Comparison of ENCODE assay signal across 19 mouse cellular contexts in the genomic region with DNA sequence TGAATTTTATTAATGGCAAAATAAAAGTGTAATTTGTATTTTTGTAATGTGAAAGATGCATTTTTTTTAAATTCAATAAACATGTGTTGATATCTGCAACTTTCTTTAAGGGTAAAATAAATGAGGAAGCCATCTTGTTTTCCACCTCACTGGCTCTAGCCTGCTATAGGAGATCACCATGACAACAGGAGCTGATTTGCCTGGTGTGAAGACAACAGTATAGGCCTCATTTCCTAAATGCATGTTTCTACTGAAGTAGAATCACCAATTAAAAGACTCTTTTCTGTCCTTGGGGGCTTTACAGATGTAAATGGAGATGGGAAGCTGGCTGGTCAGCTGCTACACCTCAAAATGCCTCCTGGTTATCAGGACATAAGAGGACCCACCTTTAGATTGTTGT.
DNase-seq lines count a peak whose midpoint lies in the region; ATAC-seq and TF ChIP-seq lines count a peak whose summit lies in the region.
"Had no signal": no experiment of that assay in that cellular context is flagged by ENCODE, and none has a peak within 500 bp of the region (broad histone marks: within the 10 kb centered on the region; RNA-seq: fewer than 3 reads in every experiment).

No protein-coding gene starts in this region.

- H3K79me2 ChIP-seq in MEL (ENCODE audit: control insufficient read depth, insufficient read depth, low read length, poor library complexity): no peaks in the 10 kb centered on the region

- no peak overlapping the region for H3K4me3 ChIP-seq in hindbrain, embryonic 12.5 days
- no peak overlapping the region for H3K4me3 ChIP-seq in hindbrain, embryonic 13.5 days
- H3K4me3 ChIP-seq in MEL (ENCODE audit: control insufficient read depth in 1 of 2, insufficient read depth in 1 of 2, low read depth in 2 of 2, low read length in 2 of 2): no peak overlapping the region
- no peak overlapping the region for H3K4me3 ChIP-seq in forebrain, embryonic 11.5 days (ENCODE audit: low read depth, low read length)
- no peak overlapping the region for H3K4me3 ChIP-seq in neural tube, embryonic 14.5 days (ENCODE audit: low read depth, low read length)
- H3K4me3 ChIP-seq: embryonic facial prominence, embryonic 13.5 days; kidney, embryonic 15.5 days; limb, embryonic 12.5 days; megakaryocyte, embryonic 14.5 days had no signal

- H3K9me3 ChIP-seq in hindbrain, embryonic 12.5 days (replicated peaks): no peaks in the 10 kb centered on the region
- no peaks in the 10 kb centered on the region for H3K9me3 ChIP-seq in hindbrain, embryonic 13.5 days
- no peaks in the 10 kb centered on the region for H3K9me3 ChIP-seq in MEL (replicated peaks; ENCODE audit: insufficient read depth, low read length)
- no peaks in the 10 kb centered on the region for H3K9me3 ChIP-seq in forebrain, embryonic 11.5 days (ENCODE audit: control insufficient read depth, low read length)
- H3K9me3 ChIP-seq in neural tube, embryonic 14.5 days (ENCODE audit: control insufficient read depth, low read length): no peaks in the 10 kb centered on the region
- H3K9me3 ChIP-seq: embryonic facial prominence, embryonic 13.5 days; kidney, embryonic 15.5 days; limb, embryonic 12.5 days; megakaryocyte, embryonic 14.5 days had no signal

- peak; percentile 60 for DNase-seq in MEL (ENCODE audit: low read depth, low spot score)
- no peak for DNase-seq in forebrain, embryonic 11.5 days (ENCODE audit: low spot score)
- no peak for DNase-seq in spleen, postnatal 14 days (ENCODE audit: low spot score in 2 of 2)
- DNase-seq: adrenal gland, postnatal 10 days; B cell, adult 2 months; cerebellum, adult 9-10 months; heart, postnatal 10 days; lung, postnatal 10 days; right cerebral cortex, postnatal 14 days; thymus, postnatal 4 days had no signal

- H3K9ac ChIP-seq in hindbrain, embryonic 12.5 days: no peak overlapping the region
- H3K9ac ChIP-seq in hindbrain, embryonic 13.5 days: no peak overlapping the region
- no peak overlapping the region for H3K9ac ChIP-seq in MEL (ENCODE audit: control insufficient read depth, low read depth, low read length, poor library complexity, severe bottlenecking)
- no peak overlapping the region for H3K9ac ChIP-seq in forebrain, embryonic 11.5 days (ENCODE audit: low read length)
- no peak overlapping the region for H3K9ac ChIP-seq in neural tube, embryonic 14.5 days (replicated peaks; ENCODE audit: low read depth, low read length)
- H3K9ac ChIP-seq: embryonic facial prominence, embryonic 13.5 days; kidney, embryonic 15.5 days; limb, embryonic 12.5 days; liver, embryonic 14.5 days had no signal

- TF ChIP-seq POLR2A in MEL (IDR thresholded peaks at IDR 0.05; ENCODE audit: control insufficient read depth in 1 of 2, insufficient read depth in 1 of 2, low read depth in 1 of 2, low read length in 2 of 2, poor library complexity in 1 of 2): no peak

- no peaks in the 10 kb centered on the region for H3K36me3 ChIP-seq in hindbrain, embryonic 12.5 days
- H3K36me3 ChIP-seq in hindbrain, embryonic 13.5 days: no peaks in the 10 kb centered on the region
- peaks cover 0 to 10% of the 10 kb centered on the region in 2 experiments; a peak in 2 of 4 replicates for H3K36me3 ChIP-seq in MEL (ENCODE audit: control insufficient read depth in 1 of 2, insufficient read depth in 2 of 2, low read length in 2 of 2)
- H3K36me3 ChIP-seq in forebrain, embryonic 11.5 days (ENCODE audit: control insufficient read depth, insufficient read depth, low read length): no peaks in the 10 kb centered on the region
- no peaks in the 10 kb centered on the region for H3K36me3 ChIP-seq in neural tube, embryonic 14.5 days (ENCODE audit: control insufficient read depth, insufficient read depth, low read length)
- H3K36me3 ChIP-seq: embryonic facial prominence, embryonic 13.5 days; kidney, embryonic 15.5 days; limb, embryonic 12.5 days had no signal

- TF ChIP-seq RAD21 in MEL (IDR thresholded peaks at IDR 0.05; ENCODE audit: low read depth, low read length): no peak

- peaks cover 6% of the 10 kb centered on the region; the same call in 1 of the 2 replicates for H3K4me1 ChIP-seq in hindbrain, embryonic 12.5 days
- H3K4me1 ChIP-seq in hindbrain, embryonic 13.5 days (replicated peaks): no peaks in the 10 kb centered on the region; the same call in 1 of the 2 replicates
- H3K4me1 ChIP-seq in MEL (ENCODE audit: control insufficient read depth in 1 of 2, insufficient read depth in 2 of 2, low read length in 2 of 2): peaks cover 0 to 4% of the 10 kb centered on the region in 2 experiments; a peak in 1 of 4 replicates
- 0 out of 2 replicates have a peak, but pooled peaks cover 3% of the 10 kb centered on the region for H3K4me1 ChIP-seq in forebrain, embryonic 11.5 days (replicated peaks; ENCODE audit: control insufficient read depth, insufficient read depth, low read length)
- H3K4me1 ChIP-seq in neural tube, embryonic 14.5 days (ENCODE audit: control insufficient read depth, insufficient read depth, low read length): no peaks in the 10 kb centered on the region
- H3K4me1 ChIP-seq: embryonic facial prominence, embryonic 13.5 days; kidney, embryonic 15.5 days had no signal

- no peak overlapping the region for H3K4me2 ChIP-seq in hindbrain, embryonic 12.5 days (replicated peaks)
- no peak overlapping the region for H3K4me2 ChIP-seq in hindbrain, embryonic 13.5 days
- H3K4me2 ChIP-seq in forebrain, embryonic 11.5 days (ENCODE audit: low read depth, low read length, severe bottlenecking): no peak overlapping the region
- H3K4me2 ChIP-seq in neural tube, embryonic 14.5 days (ENCODE audit: low read depth, low read length): no peak overlapping the region
- H3K4me2 ChIP-seq: embryonic facial prominence, embryonic 13.5 days; kidney, embryonic 15.5 days; limb, embryonic 12.5 days had no signal

- no peak overlapping the region for H3K27ac ChIP-seq in hindbrain, embryonic 12.5 days
- H3K27ac ChIP-seq in hindbrain, embryonic 13.5 days: no peak overlapping the region
- H3K27ac ChIP-seq in MEL (ENCODE audit: control insufficient read depth, low read depth, low read length): no peak overlapping the region
- no peak overlapping the region for H3K27ac ChIP-seq in forebrain, embryonic 11.5 days (ENCODE audit: low read depth, low read length)
- no peak overlapping the region for H3K27ac ChIP-seq in neural tube, embryonic 14.5 days (ENCODE audit: low read depth, low read length)
- H3K27ac ChIP-seq: embryonic facial prominence, embryonic 13.5 days; kidney, embryonic 15.5 days; limb, embryonic 12.5 days; liver, embryonic 14.5 days had no signal

- peak; percentile 91 for ATAC-seq in hindbrain, embryonic 12.5 days (ENCODE audit: low FRiP score)
- no peak for ATAC-seq in hindbrain, embryonic 13.5 days (ENCODE audit: low FRiP score)
- ATAC-seq in forebrain, embryonic 11.5 days (replicated peaks; ENCODE audit: low FRiP score): peak; percentile 90
- peak; percentile 72; the same call in 1 of the 2 replicates for ATAC-seq in neural tube, embryonic 14.5 days (ENCODE audit: low read depth)
- no peak for ATAC-seq in inflammation-experienced regulatory T-cells, adult 6 months

- H3K27me3 ChIP-seq in hindbrain, embryonic 12.5 days: no peaks in the 10 kb centered on the region
- no peaks in the 10 kb centered on the region for H3K27me3 ChIP-seq in hindbrain, embryonic 13.5 days
- H3K27me3 ChIP-seq in MEL (ENCODE audit: control insufficient read depth in 1 of 2, insufficient read depth in 2 of 2, low read length in 2 of 2): no peaks in the 10 kb centered on the region
- H3K27me3 ChIP-seq in forebrain, embryonic 11.5 days (ENCODE audit: control insufficient read depth, insufficient read depth, low read length): no peaks in the 10 kb centered on the region
- no peaks in the 10 kb centered on the region for H3K27me3 ChIP-seq in neural tube, embryonic 14.5 days (ENCODE audit: control insufficient read depth, insufficient read depth, low read length)
- H3K27me3 ChIP-seq: embryonic facial prominence, embryonic 13.5 days; kidney, embryonic 15.5 days; limb, embryonic 12.5 days; megakaryocyte, embryonic 14.5 days had no signal

- TF ChIP-seq CTCF in MEL (IDR thresholded peaks at IDR 0.05 in 2 of 3, conservative IDR thresholded peaks at IDR 0.05 in 1 of 3; ENCODE audit: control insufficient read depth in 1 of 3, insufficient read depth in 1 of 3, low read depth in 2 of 3, low read length in 3 of 3, poor library complexity in 1 of 3, severe bottlenecking in 1 of 3): no peak

- TF ChIP-seq EP300 in MEL (IDR thresholded peaks at IDR 0.05; ENCODE audit: low read depth in 1 of 2, low read length in 2 of 2): no peak

TF ChIP-seq in MEL, 35 proteins besides CTCF, POLR2A, EP300 and RAD21:
- TF ChIP-seq ETS1 (IDR thresholded peaks at IDR 0.05; ENCODE audit: low read depth, low read length) (no peak), TBP (IDR thresholded peaks at IDR 0.05; ENCODE audit: low read depth, low read length) (no peak), POLR2AphosphoS5 (IDR thresholded peaks at IDR 0.05; ENCODE audit: borderline replicate concordance, low read depth, low read length) (no peak), ZNF384 (IDR thresholded peaks at IDR 0.05; ENCODE audit: low read depth, low read length) (no peak), SMC3 (IDR thresholded peaks at IDR 0.05; ENCODE audit: low read depth, low read length) (no peak), ZC3H11A (IDR thresholded peaks at IDR 0.05; ENCODE audit: low read depth, low read length) (no peak), NELFE (IDR thresholded peaks at IDR 0.05; ENCODE audit: low read depth, low read length) (no peak), MYC (IDR thresholded peaks at IDR 0.05; ENCODE audit: low read depth, low read length) (no peak), E2F4 (IDR thresholded peaks at IDR 0.05; ENCODE audit: borderline replicate concordance, low read depth, low read length) (no peak), ZKSCAN1 (IDR thresholded peaks at IDR 0.05; ENCODE audit: low read depth, low read length) (no peak), BHLHE40 (IDR thresholded peaks at IDR 0.05; ENCODE audit: borderline replicate concordance, low read depth, low read length) (no peak), RCOR1 (IDR thresholded peaks at IDR 0.05; ENCODE audit: low read depth, low read length) (no peak), MYB (IDR thresholded peaks at IDR 0.05; ENCODE audit: low read depth, low read length) (no peak)

Comparison
In these comparisons a context has a peak if more than half of its experiments do, and no peak if none do; other contexts are left out.
1. ATAC-seq: peak in hindbrain, embryonic 12.5 days (single experiment), forebrain, embryonic 11.5 days (single experiment) and neural tube, embryonic 14.5 days (single experiment); none in hindbrain, embryonic 13.5 days (single experiment) and inflammation-experienced regulatory T-cells, adult 6 months (single experiment).